Mouse (Mus musculus): ENCODE measurements around the gene Atp6v0b.

The Atp6v0b gene

DNA sequence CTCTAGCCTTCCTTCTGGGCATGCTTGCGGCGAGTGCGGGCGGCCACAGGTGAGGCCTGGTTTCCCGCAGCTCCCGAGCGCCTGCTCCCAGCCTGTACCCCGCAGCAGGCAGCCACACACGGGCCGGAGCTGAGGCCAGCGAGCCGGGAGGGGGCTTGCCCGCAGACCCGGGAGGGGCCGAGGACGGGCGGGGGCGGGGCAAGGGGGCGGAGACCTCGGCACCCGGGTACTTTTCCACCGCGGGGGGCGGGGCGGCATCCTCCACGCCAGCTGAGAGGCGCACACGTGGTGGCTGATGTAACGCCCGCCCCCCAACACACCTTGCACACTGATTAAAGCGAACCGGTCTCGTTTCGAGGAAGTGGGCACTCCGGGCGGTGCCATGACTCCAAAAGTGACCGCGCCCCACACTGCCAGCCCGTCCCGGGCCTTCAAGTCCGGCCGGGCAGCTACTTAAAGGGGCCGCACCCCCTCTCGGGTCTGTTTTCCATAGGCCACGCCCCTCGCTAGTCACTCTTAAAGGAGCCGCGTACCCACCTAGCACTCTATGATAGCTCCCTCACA is 50.8 kb downstream of the Atp6v0b start:
- DNase-seq (ENCODE audit: low spot score) = peak; percentile 95

DNA sequence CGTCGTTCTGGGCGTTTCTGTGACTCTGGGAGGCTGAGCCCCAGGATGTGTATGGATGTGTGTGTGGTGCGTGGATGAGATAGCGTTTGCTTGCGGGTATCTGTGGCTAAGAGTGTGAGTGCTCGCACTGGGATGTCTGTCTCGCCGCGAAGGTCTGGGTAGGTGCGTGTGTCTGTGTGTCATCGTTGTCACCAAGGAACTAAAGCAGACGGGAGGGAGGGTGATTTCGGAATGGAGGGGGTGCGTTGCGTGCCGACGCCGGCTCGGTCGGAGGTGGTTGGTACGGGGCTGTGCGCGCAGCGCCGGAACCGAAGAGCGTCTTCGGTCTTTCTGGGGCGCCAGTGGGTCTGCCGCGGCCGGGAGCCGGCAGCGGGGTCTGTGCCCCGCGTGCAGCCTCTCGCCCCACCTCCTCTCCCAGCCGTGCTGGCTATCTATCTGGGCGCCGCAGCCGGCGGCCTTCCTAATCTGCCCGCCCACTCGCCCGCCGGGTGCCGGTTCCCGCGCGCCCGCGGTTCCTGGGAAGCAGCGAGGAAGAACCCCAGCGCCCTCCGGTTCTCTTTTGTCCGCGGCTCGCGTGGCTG is 51.5 kb downstream of the Atp6v0b start:
- peak; percentile 49 for DNase-seq (ENCODE audit: low spot score)

GRCm38 (mm10) chr4:117834845-117835530 is 52.1 kb downstream of the Atp6v0b start:
- DNase-seq (ENCODE audit: low spot score) = peak; percentile 85

GRCm38 (mm10) chr4:117834457-117834844 is 52.7 kb downstream of the Atp6v0b start, which contains the start of gene Slc6a9:
Gene Slc6a9 (plus strand): TSS chr4:117834506.
- DNase-seq (ENCODE audit: low spot score) = no peak

All from embryo, embryonic 10.5 days (tissue).